Mouse (Mus musculus): ENCODE results near the gene Zc3h10. TPM values are rescaled to one million over a fixed set of nuclear protein-coding genes. Genes with fewer than 3 reads are reported as not detected.
A peak's percentile ranks its signal among the peaks of the same experiment; 100 is the strongest.
"Not testable (repeated sequence)": the region's sequence is repeated elsewhere in the genome, so short reads cannot be mapped to it uniquely, and the experiment has no call there.

Gene Zc3h10
- total RNA-seq, 2 experiments from 2014 or later: 14.0 to 15.2 TPM

DNA sequence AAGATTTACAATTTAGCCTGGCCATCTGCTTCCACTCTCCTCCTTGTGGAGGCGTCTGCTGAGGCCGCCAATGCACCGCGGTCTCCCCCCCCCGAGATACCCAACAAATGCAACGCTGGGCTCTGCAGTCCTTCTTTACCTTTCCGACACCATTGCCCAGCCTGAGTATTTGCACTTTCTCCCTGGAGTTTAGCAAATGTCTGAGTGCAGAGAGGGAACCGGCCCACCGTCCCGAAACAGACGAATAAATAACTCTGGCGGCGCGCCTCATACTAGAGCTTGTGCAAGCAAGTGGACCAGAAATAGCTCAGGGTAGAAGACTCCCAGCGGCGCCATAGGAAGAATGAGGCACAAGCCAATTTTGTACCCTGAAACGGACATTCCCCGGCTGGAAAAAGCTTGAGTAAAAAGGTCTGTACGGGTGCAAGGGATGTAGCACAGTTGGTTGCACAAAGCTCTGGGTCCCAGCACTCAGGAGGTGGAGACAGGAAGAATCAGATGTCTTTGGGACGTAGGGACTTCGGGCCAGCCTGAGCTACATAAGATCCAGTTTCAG lies 48.4 kb downstream of the Zc3h10 start:
- peak; percentile 46 for DNase-seq
- intact Hi-C loops (cut with DNase I): no loop called here

DNA sequence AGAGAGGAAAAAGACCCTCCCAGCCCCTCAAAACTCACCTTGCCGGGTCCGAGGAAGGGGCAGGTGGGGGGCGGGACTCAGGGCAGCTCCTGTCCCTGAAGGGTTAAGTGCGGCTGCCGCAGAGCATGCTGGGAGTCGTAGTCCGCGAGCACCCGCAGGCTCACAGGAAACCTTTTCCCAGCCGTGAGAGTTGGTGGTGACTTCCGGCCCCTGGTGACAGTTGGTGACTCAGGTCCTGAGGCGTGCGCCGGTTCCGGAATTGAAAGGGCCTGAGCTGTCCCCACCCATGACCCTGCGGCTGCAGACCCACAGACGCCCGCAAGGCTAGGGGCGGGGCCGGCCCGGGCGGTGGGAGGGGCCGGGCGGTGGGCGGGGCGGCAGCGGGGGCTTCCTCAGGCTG lies 49.0 kb downstream of the Zc3h10 start, which contains the start of gene Myl6b:
Gene Myl6b (minus strand): TSS at position 96 of the 400 bp plus-strand sequence.
- intact Hi-C loops (cut with DNase I): no loop called here

DNA sequence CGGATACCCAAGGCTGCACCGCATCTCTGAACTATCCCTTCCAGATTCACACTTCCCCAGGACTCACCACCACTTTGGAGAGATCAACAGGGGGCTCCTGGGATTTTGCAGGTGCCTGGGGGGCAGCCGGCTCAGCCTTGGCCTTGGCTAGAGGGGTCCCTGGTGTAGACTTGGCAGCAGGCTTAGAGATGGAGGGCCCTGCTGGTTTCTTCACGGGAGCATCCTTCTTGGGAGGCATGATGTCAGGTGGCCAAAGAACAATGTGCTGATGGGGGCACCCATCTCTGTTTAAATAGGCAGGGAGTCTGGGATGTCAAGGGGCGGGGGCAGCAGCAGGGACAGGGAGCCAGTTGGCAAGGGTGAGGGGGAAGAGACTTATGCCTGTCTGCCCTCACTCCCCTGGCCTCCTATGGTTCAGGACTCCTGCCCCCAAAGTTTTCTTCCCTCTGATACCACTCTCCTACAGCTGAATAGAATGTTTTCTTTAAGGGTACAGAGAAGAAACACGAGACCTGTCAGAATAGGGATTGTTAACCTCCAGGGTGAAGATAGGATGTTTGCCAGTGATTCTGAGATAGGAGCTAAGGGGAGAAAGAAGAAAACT lies 50.3 kb downstream of the Zc3h10 start:
- intact Hi-C loops (cut with DNase I): no loop called here
- no peak for DNase-seq

More for the DNA sequence above, 49.0 kb downstream of the Zc3h10 start, which contains the start of gene Myl6b:
- DNase-seq: peak; percentile 96

DNA sequence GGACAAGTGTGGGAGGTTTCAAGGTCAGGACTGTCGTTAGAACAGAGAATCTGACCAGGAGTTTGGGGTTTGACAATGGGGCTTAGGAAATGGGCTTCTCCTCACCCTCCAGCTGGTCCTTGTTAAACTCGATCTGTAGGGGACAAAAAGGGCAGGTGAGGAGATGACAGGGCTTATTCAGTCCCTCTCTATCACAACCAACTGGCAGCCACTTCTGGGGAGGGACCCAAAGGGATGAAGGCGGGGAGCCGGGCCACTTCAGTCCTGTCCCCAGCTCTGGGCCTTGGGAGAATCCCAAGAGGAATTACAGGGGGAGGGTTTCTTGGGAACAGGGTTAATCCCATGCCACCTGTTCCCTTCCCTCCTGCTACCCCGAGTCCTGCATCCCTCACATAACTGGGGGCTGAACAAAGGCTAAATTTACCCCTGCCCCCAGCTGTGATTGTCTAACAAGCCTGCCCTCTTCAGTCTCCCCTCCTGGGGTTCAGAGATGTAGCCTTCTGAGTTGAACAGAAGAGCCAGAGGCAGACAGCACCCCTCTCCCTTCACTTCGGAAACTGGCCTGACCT lies 51.0 kb downstream of the Zc3h10 start:
- intact Hi-C loops (cut with DNase I): no loop called here
- no peak for DNase-seq

DNA sequence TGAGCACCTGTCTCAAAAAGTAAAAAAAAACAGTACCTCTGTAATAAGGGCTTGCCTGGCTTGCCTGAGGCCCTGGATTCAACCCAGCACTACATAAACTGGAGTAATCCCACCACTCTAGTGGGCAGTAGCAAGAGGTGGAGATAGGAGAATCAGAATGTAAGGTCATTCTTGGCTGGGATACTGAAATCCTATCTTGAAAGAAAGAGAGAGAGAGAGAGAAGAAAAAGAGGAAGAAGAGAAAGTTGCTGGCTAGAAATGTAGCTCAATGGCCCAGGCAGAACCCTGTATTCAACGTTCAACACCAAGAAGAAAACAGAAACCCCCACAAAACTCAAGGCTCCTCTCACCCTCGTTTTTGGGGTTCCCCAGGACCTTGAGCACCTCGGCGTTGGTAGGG lies 51.7 kb downstream of the Zc3h10 start:
- intact Hi-C loops (cut with DNase I): no loop called here
- DNase-seq: no peak

DNA sequence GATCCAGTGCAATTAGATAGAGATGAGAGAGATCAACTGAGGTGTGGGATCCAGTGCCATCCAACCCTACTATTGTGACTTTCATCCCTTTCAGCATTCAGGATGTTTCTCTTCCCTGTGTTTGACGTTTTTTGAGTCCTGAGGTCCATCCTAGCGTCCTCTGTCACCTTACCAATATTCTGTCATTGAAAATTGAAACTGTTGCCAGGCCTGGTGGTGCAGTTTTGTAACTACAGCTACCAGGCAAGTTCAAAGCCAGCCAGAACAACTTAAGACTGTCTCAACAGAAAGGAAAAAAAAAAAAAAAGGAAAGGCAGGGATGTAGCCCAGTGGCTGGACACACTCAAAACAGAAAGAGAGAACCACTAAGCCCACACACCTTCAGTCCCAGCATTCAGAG lies 52.3 kb downstream of the Zc3h10 start:
- no peak for DNase-seq
- intact Hi-C loops (cut with DNase I): no loop called here

DNA sequence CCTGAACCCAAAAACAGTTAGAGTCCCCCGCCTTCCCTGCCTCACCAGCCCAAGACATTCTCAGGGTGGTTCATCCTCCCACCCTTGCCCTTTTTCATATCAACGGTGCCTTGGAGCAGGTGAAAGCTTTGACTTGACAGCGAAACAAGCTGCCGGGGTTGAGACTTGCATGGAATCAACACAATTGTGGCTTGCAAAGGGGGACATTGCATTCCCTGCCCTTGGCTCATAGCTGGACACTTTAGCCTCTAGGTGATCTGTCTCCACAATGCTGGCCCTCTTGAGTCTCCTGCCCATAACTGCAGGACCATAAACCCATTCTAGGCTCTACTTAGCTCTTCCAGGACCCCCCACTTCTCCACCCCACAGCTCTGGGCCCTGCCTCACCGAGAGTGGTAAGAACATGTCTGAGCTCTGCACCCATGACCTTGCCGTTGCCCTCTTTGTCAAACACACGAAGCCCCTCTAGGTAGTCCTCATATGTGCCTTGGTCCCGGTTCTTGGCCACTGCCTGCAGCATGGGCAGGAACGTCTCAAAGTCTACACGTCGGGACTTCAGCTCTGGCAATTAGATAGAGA lies 52.8 kb downstream of the Zc3h10 start:
- DNase-seq: no peak
- intact Hi-C loops (cut with DNase I): no loop called here

DNA sequence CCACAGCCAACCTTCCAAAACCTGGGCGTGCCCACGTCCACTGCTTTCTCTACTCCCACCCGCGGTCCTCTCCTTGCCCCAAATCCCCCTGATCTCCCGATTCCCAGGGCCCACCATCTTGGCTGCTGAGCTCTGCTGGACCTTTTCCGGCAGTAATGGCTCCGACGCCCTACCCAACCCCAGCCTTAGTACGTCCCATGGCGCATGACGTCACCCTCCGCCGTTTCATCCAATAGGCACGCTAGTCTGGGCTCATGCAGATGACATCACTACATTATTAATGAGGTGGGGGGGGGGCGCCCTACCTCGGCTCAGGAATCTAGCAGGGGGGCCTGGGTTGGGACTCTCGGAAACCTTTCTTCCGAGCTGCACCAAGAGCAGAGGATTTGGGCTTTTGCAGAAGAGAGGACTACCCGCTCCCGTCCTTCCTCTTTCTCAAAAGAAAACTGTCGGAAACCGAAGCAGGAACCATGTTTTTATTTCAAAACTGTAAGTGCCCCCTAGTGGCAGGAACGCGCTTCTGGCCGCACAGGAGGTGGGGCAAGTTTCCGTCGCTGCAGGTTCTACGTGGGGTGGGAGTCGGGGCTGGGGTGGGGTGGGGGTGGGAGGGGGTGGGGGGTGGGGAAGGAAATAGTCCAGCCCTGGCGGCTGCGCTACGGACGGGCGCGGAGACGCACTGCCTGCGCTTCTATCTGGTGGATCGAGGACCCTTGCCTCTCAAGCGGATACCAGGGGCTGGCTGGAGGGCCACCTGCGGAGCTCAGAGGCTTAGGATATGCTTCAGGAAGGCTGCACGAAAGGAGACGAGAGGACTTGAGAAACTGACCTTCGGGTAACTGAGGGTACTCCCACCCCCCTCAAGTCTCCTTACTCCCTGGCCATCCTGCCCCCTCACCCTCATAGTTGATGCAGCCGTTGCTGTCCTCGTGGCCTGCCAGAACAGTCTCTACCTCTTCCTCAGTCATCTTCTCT lies 53.6 kb downstream of the Zc3h10 start, which contains the start of gene Myl6:
Gene Myl6 (minus strand): TSS at position 451 of the 972 bp plus-strand sequence.
- intact Hi-C loops (cut with DNase I): no loop called here

DNA sequence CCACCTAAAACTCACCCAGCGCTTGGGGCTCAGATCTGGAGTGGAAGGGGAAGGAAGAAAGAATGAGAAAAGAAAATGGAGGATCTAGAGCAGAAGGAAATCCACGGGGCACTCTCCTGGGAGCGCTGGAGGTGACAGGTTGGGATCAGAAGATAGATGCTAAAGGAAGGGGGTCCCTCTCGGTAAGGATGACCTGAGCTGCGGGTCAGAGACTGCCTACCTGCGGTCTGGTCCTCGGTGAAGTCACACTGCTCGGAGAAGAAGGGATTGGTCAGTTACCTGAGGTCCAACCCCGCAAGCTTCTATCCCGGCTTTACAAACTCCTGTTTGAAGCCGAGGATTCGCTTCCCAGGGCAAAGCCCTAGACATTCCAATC lies 54.3 kb downstream of the Zc3h10 start:
- DNase-seq: peak; percentile 48
- intact Hi-C loops (cut with DNase I): no loop called here

More for the DNA sequence above, 53.6 kb downstream of the Zc3h10 start, which contains the start of gene Myl6:
- peak; percentile 99 for DNase-seq

DNA sequence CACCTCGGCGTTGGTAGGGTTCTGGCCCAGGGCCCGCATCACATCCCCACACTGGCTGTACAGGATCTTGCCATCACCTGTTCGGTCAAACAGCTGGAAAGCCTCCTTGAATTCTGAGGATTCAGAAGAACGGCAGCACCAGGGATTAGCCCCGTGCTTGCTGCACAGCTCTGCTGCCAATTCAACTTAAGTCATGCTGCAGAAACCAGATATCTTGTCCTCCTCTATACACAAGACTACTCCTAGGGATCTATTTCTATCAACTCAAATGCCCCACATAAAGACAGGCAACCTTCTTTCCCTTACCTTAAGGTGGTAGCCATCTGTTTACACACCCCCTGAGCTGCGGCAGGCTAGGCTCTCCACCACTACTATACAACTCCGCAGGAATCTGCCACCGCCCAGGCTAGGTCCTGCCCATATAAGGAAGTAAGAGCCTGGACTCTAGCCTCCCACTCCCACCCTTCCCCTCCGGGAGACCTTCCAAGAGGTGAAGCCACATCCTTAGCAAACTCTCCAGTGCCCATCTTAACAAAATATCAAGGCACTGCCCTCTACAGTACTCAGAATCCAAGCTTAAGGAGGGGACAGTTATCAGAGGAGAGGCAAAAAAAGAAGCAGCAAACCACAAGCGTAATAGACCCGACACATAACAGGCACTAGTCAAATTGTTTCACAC lies 54.8 kb downstream of the Zc3h10 start:
- intact Hi-C loops (cut with DNase I): no loop called here
- no peak for DNase-seq

DNA sequence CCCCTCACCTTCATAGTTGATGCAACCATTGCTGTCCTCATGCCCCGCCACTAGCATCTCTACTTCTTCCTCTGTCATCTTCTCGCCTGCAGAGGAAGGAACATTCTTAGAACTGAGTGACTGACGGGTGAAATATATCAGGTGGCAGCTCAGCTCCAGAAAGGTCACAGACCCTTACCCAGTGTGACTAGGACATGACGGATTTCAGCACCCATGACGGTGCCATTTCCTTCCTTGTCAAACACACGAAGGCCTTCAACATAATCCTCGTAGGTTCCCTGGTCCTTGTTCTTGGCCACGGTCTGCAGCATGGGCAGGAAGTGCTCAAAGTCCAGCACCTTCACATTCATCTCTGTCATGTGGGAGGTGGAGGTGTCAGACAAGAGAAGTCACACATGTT lies 55.5 kb downstream of the Zc3h10 start:
- DNase-seq; intact Hi-C loops (cut with DNase I): not testable (repeated sequence)

Small RNA genes lying within 50 kb of the gene (microRNA-seq; reads per million reads assigned to microRNA genes)
- not detected for gene Gm47275
- gene Mir6916: not detected
- gene Mir6917: not detected

Other genes with a start within 250 kb of the Zc3h10 start
- not detected for gene Il23a, start 249.0 kb downstream of the Zc3h10 start, total RNA-seq (2021)
- gene Pan2, start 244.4 kb downstream of the Zc3h10 start, total RNA-seq (2021): 10 to 100 TPM; 19.9 to 22.4 TPM
- 10 to 100 TPM; 81.0 to 86.0 TPM for gene Cnpy2, start 225.3 kb downstream of the Zc3h10 start, total RNA-seq (2021)
- 100 to 1,000 TPM; 236 to 250 TPM for gene Cs, start 210.0 kb downstream of the Zc3h10 start, total RNA-seq (2021)
- 10 to 100 TPM; 57.7 to 58.1 TPM for gene Coq10a, start 178.8 kb downstream of the Zc3h10 start, total RNA-seq (2021)
- 10 to 100 TPM; 84.9 to 85.5 TPM for gene Ankrd52, start 170.7 kb downstream of the Zc3h10 start, total RNA-seq (2021)
- under 1 TPM; 0.40 to 0.42 TPM for gene Slc39a5, start 146.5 kb downstream of the Zc3h10 start, total RNA-seq (2021)
- gene Nabp2, start 136.3 kb downstream of the Zc3h10 start, total RNA-seq (2021): 10 to 100 TPM; 95.1 to 99.1 TPM
- 10 to 100 TPM; 92.0 to 94.7 TPM for gene Rnf41, start 136.1 kb downstream of the Zc3h10 start, total RNA-seq (2021)
- gene Smarcc2, start 88.5 kb downstream of the Zc3h10 start, total RNA-seq (2021): 100 to 1,000 TPM; 295 to 311 TPM
- 100 to 1,000 TPM; 499 to 509 TPM for gene Myl6, start 53.6 kb downstream of the Zc3h10 start, total RNA-seq (2021)
- gene Myl6b, start 49.1 kb downstream of the Zc3h10 start, total RNA-seq (2021): 10 to 100 TPM; 61.7 to 65.2 TPM
- gene Esyt1, start 21.9 kb downstream of the Zc3h10 start, total RNA-seq (2021): 10 to 100 TPM; 13.7 to 16.3 TPM
- gene Rpl41, start 1.5 kb upstream of the Zc3h10 start, total RNA-seq (2021): 1,000 to 10,000 TPM; 2,825 to 2,926 TPM
- gene Pa2g4, start 18.2 kb upstream of the Zc3h10 start, total RNA-seq (2021): 100 to 1,000 TPM; 111 TPM
- gene Erbb3, start 41.9 kb upstream of the Zc3h10 start, total RNA-seq (2021): under 1 TPM; 0.62 to 0.66 TPM
- gene Rps26, start 79.0 kb upstream of the Zc3h10 start, total RNA-seq (2021): 100 to 1,000 TPM; 595 to 651 TPM
- gene Ikzf4, start 98.2 kb upstream of the Zc3h10 start, total RNA-seq (2021): 10 to 100 TPM; 25.0 to 30.7 TPM
- 10 to 100 TPM; 10.5 to 11.0 TPM for gene Suox, start 126.3 kb upstream of the Zc3h10 start, total RNA-seq (2021)
- gene Rab5b, start 148.5 kb upstream of the Zc3h10 start, total RNA-seq (2021): 100 to 1,000 TPM; 113 TPM
- 1 to 10 TPM in 1 of 2 experiments, under 1 TPM in 1; 0.50 to 1.6 TPM for gene Pmel, start 156.4 kb upstream of the Zc3h10 start, total RNA-seq (2021)
- gene Cdk2, start 157.3 kb upstream of the Zc3h10 start, total RNA-seq (2021): 10 to 100 TPM in 1 of 2 experiments, 1 to 10 TPM in 1; 8.1 to 10.0 TPM
- 1 to 10 TPM; 7.5 to 7.7 TPM for gene Dgka, start 197.1 kb upstream of the Zc3h10 start, total RNA-seq (2021)
- gene Pym1, start 200.1 kb upstream of the Zc3h10 start, total RNA-seq (2021): 10 to 100 TPM; 37.5 TPM
- 1 to 10 TPM in 1 of 2 experiments, under 1 TPM in 1; 0.74 to 1.3 TPM for gene Mmp19, start 243.1 kb upstream of the Zc3h10 start, total RNA-seq (2021)